Mouse (Mus musculus): ENCODE data around the gene Clint1.
"Not testable (repeated sequence)": the region's sequence is repeated elsewhere in the genome, so short reads cannot be mapped to it uniquely, and the experiment has no call there.

Clint1 gene

DNA sequence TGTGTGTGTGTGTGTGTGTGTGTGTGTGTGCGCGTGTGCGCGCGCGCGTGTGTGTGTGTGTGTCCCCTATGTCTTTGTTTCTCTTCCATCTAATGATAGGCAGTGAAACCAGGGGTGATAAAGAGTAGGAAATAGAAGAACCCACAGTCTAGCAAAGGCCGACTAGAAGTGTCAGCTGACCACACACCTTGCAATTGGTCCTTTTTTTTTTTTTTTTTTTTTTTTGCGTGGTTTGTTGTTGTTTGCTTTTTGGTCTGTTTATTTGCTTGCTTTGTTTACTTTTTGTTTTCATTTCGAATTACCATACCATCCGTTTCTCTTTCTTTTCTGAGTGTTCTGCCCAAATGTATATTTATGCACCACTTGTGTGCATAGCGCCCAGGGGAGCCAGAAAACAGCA, 3.6 kb upstream of the Clint1 start:
- DNase-seq (ENCODE audit: low read depth) = no peak

DNA sequence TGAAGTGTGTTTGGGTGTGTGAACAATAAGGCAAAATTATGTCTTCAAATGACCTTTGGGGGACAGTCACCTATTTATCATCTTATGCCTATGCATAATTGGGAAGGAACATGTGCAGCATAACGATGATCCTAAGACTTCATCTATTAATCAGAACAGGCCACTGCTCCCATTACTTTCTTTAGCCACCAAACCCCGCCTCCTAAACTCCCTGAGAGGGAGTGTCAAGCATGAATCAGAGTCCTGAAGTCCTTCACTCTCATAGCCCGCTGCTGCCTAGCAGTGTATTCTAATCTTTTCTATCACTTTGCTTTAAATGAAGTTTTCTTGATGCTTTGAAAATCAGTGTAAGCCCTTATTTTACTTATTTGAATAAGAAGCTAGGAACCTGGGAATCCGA, 2.6 kb upstream of the Clint1 start:
- DNase-seq (ENCODE audit: low read depth) = no peak

DNA sequence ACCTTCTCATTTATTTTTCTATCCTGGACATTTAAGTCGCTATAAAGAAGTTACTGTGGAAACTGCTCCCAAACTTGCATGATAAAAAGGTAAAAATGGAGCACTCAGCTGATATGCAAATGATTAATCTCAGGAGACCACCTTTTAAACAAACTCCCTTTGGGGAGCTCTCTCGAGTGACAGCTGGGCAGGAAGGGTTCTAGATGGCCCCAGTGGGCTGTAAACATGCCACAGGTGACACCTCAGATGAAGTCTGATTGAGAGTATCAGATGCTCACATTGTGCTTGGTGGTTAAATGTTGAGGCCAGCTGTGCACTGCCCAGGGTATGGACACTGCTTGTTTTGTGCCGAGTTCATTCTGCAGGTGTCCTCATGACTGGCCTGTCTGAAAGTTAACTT, 2.0 kb upstream of the Clint1 start:
- DNase-seq (ENCODE audit: low read depth) = no peak

DNA sequence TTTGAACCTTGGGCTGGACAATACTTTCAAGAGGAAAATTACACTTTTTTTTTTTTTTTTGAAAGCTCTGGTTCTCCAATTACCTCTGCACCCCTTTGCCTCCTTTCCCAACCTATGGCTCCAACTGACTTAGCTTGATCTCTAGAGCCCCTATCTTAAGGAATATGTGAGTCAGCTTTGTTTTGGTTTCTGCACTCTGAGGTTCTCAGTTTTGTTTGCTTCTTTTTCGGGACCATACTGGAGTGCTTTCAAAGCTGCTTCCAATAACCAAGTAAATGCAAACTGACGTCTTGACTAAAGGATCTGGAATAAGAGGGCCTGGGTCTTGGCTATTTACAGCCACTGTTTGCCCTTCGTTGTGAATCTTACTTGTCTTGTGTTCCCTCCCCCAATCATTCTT, 1.5 kb upstream of the Clint1 start:
- DNase-seq (ENCODE audit: low read depth) = no peak

DNA sequence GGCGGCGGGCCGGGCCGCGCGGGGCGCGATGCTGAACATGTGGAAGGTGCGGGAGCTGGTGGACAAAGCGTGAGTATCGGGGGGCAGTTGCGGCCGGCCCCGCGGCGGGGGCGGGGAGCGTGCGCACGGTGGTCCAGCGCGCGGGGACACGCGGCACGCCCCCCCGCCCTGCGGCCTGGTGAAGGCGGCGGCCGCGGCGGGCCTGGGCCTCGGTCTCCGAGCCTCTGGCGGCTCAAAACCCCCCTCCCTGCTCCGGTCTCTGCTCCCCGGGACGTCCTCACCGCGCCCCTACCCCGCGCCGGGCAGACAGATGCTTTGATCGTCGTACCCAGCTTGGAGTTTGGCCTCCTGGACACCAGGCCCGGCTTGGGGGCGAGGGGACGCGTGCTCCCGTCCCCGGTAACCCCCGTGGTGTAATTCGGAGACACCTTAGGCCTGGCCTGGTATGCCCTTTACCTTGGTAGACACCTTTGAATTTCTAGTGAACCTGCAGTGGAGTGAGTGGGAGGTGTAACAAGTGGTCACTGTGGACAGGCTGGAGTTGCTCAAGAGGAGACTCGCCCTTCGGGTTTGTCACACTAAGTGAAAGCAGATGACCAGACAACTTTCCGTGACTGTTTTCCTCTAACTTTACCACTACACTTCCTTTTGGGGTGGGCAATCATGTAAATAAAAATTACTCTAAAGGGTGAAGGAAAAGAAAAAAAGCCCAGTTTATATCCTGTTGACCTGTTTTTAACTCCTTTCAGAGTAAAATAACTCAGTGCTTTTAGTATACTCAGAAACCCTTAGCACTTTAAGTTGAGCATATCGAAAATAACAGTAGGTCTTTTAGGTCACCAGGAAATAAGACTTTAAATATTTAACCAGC, 508 bp downstream of the Clint1 start:
- no peak for DNase-seq (ENCODE audit: low read depth)

DNA sequence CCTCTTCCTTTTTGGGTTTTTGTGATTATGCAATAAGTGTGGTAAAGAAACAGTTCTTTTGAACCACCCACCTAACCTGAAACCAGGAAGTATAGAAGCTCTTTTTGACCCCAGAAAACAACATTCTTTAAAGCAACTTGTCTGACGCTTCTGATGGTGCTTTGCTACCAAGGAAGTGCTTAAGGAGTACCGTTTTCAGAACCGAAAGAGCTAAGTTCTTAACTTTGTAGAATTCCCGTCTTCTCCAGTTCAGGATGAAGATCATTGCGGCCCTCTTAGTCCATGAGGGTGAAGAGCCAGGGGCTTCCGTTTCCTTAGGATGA, 1.1 kb downstream of the Clint1 start:
- DNase-seq (ENCODE audit: low read depth) = no peak

DNA sequence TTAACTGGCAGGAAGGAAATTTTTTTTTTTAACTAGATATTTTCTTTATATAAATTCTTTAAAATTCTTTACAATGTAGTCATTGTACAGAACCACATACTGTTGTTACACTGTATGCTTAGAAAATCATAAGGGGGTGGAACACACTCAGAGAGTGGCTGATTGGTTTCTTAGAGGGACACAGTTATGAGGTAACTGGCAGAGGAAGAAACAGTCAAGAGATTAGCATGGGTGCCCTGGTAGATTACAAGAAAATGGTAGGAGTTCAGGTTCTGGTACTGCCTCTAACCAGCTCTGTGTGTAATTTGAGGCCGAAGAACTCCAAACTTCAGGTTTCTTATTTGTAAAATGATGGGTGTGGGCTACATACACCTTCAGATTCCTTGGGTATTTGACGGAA, 2.1 kb downstream of the Clint1 start:
- DNase-seq (ENCODE audit: low read depth) = peak; percentile 59

DNA sequence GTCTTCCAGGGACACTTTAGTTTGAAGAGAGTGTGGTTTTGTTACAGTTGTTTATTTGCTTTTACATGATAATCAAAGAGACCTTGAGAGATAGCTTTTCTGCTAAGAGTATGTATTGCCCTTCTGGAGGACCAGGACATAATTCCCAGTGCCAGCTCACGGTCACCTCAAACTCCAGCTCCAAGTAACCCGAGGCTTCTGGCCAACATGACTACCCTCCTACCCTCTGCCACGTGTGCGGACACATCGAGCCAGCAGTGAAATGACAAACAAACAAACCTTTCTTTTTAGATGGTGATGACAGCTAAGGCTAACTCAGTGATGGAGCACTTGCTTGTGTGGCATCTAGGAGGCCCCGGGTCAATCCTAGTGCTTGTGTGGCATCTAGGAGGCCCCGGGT, 2.5 kb downstream of the Clint1 start:
- no peak for DNase-seq (ENCODE audit: low read depth)

DNA sequence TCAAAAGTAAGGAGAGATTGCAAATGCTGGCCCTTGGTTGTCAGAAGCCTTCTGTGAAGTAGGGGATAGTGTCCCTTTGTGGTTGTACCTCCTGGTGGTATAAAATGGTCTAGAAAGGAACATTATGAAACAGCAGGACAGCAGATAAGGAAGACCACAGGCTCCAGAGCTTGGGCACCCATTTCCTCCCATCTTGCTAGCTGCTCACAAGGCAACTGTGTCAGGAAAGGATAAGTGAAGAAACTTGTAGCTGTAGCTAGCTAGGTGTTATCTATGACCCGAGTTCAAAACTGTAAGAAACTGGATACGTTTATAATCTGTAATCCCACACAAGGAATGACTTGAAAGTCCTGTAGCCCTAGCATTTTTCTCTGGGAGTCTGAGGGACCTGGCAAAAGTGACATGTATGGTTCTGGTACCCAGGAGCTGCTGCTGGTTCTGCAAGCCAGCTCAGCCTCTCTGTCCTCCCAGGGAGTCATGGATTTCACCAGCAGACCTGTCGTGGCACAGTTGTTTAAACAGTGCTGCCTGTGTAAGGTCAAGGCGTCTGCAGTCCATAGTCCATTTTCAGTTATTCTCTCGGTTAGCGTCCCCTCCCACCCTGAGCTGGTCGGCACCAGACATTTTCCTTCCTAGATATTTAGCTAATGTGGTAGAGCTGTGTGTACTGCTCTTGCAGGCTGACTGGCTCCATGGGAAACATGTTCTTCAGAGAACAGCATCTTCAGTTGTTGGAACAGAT, 3.7 kb downstream of the Clint1 start:
- DNase-seq (ENCODE audit: low read depth) = peak; percentile 68

DNA sequence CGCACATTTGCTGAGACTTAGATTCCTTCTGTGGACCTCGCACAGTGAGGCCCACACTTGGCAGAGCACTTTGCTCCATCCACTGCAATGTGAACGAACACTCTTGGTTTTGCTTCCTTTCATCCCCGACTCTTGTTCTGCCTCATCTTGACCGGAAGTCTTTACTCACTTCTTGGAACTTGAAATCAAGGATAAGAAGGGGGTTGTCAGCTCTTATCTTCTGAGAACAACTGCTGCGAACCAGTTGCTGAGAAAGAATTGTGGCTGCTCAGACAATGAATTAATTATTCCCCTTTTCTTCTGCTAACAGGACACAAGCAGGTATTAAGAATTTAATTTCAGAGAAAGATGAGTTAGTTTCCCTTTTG, 4.3 kb downstream of the Clint1 start:
- peak; percentile 75 for DNase-seq (ENCODE audit: low read depth)

DNA sequence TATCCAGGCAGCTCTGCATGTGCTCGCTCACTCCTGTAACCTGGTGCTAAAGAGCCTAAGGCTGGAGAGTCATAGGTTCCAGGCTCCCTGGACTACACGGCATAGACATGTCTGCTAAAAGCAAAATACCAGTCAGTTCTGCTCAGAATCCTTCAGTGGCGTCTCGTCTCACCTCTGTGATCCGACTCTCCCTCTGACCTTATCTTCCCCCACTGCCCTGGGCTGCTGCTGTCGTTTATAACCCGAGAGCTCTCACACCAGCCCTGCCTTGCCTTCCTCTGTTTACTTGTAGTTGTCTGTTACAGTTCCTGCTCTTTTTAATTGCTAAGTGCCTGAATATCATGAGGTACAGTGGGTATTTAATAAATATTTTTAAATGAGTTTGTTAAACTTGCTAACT, 9.5 kb downstream of the Clint1 start:
- DNase-seq (ENCODE audit: low read depth) = no peak

DNA sequence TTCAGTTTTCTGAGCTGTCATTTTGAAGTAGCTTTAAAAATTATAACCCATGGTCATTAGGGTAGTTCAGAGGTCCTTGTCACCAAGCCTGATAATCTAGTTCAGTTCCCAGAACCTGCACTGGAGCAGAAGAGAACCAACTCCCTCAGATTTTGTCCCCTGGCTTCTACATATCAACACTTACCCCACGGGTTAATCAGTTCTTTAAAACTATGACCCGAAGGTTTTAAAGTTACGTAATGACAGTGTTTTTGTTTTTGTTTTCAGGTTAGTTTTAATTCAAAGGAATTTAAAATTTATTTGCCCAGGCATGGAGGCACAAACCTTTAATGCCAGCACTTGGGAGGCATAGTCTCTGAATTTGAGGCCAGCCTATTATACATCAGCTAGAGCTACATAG, 12.6 kb downstream of the Clint1 start:
- DNase-seq (ENCODE audit: low read depth) = no peak

DNA sequence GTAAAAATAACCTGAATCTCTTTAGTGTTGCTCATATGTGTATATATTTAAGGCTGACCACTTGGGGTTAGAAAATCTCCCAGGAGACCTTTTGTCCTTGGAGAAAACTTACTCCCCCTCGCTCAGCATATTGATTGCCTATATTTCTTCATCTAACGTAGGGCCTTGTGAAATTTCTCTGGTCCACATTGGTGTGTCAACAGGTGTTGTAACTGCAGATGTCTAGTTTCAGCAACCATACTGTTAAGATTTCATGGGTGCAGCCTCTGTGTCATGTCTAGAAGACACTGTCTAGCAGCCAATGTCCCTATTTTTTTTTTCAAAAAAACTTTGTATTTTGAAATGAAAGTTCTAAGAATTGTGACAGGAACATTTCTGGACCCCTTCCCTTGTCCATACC, 14.0 kb downstream of the Clint1 start:
- DNase-seq (ENCODE audit: low read depth) = no peak

DNA sequence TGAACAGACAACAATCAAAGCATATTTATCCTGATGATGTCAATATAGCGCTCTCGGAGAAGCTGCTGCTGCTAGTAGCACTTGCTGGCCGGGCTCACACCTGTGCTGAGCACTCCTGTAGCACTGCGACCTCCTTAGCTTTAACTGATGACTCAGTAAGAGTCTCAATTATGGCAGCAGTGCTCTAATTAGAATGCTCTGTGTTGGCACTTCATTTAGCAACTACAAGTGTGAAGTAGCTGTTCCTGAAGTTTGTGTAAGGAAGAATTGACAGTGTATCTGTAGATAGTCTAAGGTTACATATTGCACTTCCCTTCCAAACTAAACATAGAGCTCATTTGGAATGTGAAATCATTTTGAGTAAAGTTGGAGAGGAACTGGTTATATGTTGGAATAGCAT, 14.7 kb downstream of the Clint1 start:
- DNase-seq (ENCODE audit: low read depth) = no peak

DNA sequence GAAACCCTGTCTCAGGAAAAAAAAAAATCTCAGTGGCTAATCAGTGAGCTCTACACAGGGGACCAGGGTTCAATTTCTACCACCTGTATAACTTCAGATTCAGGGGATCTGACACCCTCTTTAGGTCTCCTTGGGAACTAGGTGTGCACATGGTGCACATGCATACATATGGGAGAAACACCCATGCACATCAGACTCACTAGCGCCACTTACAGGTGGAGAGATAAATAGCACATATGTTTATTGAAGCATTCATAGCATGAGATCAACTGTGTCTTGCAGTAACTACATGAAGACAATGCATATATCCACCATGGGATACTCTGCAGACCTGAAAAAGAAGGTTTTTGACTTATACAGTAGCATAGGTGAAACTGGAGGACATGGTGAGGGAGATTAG, 21.8 kb downstream of the Clint1 start:
- no peak for DNase-seq (ENCODE audit: low read depth)

DNA sequence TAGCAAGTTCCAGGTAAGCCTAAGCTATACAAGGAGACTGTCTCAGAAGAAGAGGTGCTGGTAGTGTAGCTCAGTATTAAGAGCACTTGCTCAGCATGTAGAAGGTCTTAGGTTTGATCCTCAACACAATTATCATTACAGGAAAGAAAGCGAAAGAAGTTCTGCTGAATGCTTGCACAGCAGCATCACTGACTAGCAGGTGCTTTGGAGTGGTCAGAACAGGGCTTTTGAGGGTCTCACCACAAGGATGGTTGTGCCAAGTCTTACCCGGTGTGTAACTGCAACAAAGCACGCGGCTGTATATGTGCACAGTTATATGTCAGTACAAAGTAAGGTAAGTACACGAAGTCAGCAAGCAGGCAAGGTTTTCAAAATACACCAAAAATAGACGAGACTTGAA, 22.4 kb downstream of the Clint1 start:
- no peak for DNase-seq (ENCODE audit: low read depth)

DNA sequence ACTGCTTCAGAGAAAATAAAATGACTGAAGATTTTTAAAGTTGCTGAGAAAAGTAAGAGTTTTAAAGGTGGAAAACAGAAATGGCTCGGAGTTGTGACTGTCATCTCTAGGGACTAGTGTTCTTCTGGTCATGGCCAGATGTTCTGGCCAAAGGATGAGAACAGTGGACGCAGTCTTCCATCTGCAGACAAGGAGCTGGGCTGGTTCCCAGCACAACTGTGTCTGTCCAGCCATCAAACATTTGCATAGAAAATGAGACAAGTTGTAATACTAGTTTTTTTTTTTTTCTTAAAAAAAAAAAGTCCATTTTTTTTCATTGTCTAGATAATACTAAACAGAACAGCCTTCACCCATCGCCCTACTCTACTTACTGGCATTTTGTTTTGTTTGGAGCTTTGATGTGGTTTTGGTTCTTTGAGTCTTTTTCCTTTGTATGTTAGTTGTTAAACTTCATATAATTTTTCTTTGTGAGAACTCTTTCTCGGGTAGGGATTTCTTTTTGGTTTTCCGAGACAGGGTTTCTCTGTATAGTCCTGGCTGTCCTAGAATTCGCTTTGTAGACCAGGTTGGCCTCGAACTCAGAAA, 23.6 kb downstream of the Clint1 start:
- no peak for DNase-seq (ENCODE audit: low read depth)

DNA sequence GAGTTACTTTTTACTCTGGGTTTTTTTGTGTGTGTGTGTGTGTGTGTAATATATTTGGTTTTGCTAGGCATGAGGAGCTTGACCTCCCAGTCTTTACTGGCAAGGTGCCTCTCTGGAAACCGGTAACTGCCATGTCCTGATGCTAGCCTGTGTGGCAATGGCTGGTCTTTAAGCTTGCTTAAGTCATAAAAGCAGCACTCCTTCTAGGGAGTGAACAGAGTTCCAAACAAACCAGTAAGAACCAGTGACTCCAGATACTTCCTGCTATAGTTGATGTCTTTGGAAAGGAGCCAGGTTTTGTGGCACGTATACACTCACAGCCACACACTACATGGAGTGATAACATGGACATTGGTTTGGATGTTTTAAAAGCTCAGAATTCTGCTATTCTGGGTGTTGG, 24.2 kb downstream of the Clint1 start:
- no peak for DNase-seq (ENCODE audit: low read depth)

DNA sequence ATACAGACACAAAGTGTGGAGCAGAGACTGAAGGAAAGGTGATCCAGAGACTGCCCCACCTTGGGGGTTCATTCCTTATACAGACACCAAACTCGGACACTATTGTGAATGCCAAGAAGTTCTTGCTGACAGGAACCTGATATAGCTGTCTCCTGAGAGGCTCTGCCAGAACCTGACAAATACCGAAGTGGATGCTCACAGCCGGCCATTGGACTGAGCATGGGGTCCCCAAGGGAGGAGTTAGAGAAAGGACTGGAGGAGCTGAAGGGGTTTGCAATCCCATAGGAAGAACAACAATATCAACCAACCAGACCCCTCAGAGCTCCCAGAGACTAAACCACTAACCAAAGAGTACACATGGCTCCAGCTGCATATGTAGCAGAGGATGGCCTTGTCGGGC, 27.5 kb downstream of the Clint1 start:
- not testable (repeated sequence) for DNase-seq (ENCODE audit: low read depth)

DNA sequence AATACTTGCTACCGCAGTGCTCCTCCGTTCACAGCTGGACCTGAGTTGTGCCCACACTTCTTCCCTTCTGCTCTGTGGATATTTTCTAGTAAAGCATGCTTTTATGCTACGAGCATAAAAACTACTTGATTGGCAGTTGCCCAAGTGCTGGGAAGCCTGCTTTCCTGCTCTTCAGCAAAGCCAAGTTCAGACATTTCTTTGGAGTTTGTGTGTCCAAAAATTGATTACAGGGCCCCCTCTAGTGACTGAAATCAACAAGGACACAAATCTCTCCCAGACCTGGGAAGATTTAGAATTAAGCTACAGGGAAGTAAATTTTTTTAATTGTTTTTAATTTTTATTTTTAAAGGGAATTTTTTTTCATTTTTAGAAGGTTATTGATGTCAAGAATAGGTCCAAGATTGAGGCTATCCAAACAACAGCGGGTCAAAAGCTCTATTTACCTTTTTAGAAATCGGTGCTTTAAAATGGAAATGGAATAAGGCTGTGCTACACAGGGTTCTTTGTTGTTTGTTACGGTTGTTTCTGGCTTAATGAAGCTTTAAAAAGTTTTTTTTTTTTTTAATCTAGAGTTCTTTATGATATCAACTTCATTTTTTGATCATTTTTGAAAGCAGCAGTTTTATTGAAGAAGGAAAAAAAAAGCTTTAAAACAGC, 29.3 kb downstream of the Clint1 start:
- DNase-seq (ENCODE audit: low read depth) = no peak

DNA sequence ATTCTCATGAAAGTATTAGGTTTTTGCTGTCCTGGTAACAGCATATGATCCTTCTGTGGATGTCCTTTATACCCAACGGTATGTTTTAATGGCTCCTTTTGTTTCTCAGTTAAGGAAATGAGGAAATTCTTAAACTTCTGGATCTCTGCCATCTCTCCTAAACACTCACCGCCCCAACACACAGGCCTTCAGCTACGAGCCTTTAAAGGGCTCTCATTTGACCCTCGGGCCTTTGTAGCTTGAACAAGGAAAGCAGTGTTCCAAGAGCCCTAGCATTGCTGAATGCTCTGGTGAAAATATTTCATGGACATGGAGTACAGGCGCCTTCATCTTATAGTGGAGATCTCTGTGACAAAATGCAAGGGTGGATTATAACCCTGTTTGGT, 29.8 kb downstream of the Clint1 start:
- no peak for DNase-seq (ENCODE audit: low read depth)

DNA sequence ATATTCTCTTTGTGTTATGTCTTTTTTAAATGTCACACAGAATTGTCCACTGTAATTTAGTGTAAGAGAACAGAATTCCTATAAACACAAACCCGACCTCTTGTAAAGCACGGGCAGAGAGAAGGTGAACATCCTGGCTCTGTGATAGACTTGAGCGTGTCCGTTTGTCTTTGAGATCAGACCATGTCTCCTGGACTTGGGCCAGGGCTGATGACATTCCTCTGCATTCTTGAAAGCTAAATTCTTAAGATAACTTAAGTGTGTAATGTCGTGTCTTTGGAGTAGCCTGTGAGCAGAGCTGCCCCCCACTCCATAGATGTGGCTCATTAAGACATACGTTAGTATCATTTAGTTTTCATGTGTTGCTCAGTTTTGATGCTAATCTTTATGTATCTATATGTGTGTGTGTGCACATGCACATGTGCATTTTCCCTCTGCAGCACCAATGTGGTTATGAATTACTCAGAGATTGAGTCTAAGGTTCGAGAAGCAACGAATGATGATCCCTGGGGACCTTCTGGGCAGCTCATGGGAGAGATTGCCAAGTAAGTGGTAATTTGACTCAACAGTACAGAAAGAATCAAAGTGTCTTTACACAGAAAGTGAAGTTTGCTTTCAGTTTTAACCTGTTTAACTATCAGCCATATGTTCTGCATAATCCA, 31.6 kb downstream of the Clint1 start:
- DNase-seq (ENCODE audit: low read depth) = no peak

Data from c-Kit-positive CD71-positive TER-119-negative erythroid progenitor cells, embryonic 14.5 days (primary cell).